Mouse (Mus musculus) forebrain, embryonic 16.5 days (tissue): ENCODE results near the gene Masp2. TPM values are rescaled to one million over a fixed set of nuclear protein-coding genes. Genes with fewer than 3 reads are reported as not detected.

ENCODE experiments used
- ATAC-seq: fragments of 200-750 bp; cut with Nextera tagmentation; 2 replicates; pipeline ENCODE4 v1.8.0; 2017; ENCODE audit warnings: mild to moderate bottlenecking, moderate library complexity
- H3K27ac ChIP-seq: fragments of 300-500 bp; sonication (generic); 2 replicates; pipeline ENCODE4 v1.5.1; 2014; ENCODE audit warnings: low read length, control low read depth
- H3K27me3 ChIP-seq: fragments of 300-500 bp; sonication (generic); replicated peaks from 2 replicates; pipeline ENCODE4 v1.6.1; 2014; ENCODE audit warnings: low read length; ENCODE audit not compliant: control insufficient read depth, insufficient read depth
- H3K36me3 ChIP-seq: fragments of 300-500 bp; sonication (generic); 2 replicates; pipeline ENCODE4 v1.6.1; 2014; ENCODE audit not compliant: control insufficient read depth, insufficient read depth
- H3K4me1 ChIP-seq: fragments of 300-500 bp; sonication (generic); replicated peaks from 2 replicates; pipeline ENCODE4 v1.6.1; 2014; ENCODE audit warnings: low read length; ENCODE audit not compliant: control insufficient read depth, insufficient read depth
- H3K4me2 ChIP-seq: fragments of 300-500 bp; sonication (generic); 2 replicates; pipeline ENCODE4 v1.6.1; 2014; ENCODE audit warnings: mild to moderate bottlenecking, low read length, control low read depth
- H3K4me3 ChIP-seq: fragments of 300-500 bp; sonication (generic); replicated peaks from 2 replicates; pipeline ENCODE4 v1.5.1; 2014; ENCODE audit warnings: mild to moderate bottlenecking, low read length, control low read depth
- H3K9ac ChIP-seq: fragments of 300-500 bp; sonication (generic); replicated peaks from 2 replicates; pipeline ENCODE4 v1.6.1; 2014; ENCODE audit warnings: low read depth, low read length, control low read depth
- H3K9me3 ChIP-seq: fragments of 300-500 bp; sonication (generic); 2 replicates; pipeline ENCODE4 v1.6.1; 2016; ENCODE audit warnings: low read length; ENCODE audit not compliant: control insufficient read depth
- WGBS: fragments of 180-500 bp; shearing (Covaris S2); extraction: QIAGEN DNeasy Blood & Tissue Kit; methylation state at CpG from one replicate; pipeline ENCODE4 v1.1.7; 2014; 5-methylcytosine and 5-hydroxymethylcytosine counted together
- polyA plus RNA-seq: library from polyadenylated mRNA; unstranded; fragments of >200 nt; fragmentation: Nextera tagmentation; extraction: Ambion mirVana; gene quantifications from 2 replicates; pipeline ENCODE4 v1.2.1, GENCODE M21; 2015

Masp2 gene
- polyA plus RNA-seq, 1 experiment from 2014 or later = 1.0 TPM

- H3K27me3 ChIP-seq = no peaks in the 10 kb centered on the region
- no peak overlapping the region for H3K27ac ChIP-seq
- H3K4me3 ChIP-seq = no peak overlapping the region
- 86% methylated on average over 5 of the region's 5 CpGs for WGBS
- H3K9me3 ChIP-seq = no peaks in the 10 kb centered on the region
- no peak overlapping the region for H3K4me2 ChIP-seq
- peaks cover 7% of the 10 kb centered on the region for H3K36me3 ChIP-seq
- H3K4me1 ChIP-seq = 0 out of 2 replicates have a peak, but pooled peaks cover 2% of the 10 kb centered on the region
- ATAC-seq = no peak
- H3K9ac ChIP-seq = no peak overlapping the region
Observed at GRCm38 (mm10) chr4:148609805-148610204, 7.5 kb downstream of the Masp2 start.

GRCm38 (mm10) chr4:148610631-148611364 lies 8.4 kb downstream of the Masp2 start:
- 0 out of 2 replicates have a peak, but pooled peaks cover 2% of the 10 kb centered on the region for H3K4me1 ChIP-seq
- no peak for ATAC-seq
- H3K4me2 ChIP-seq = no peak overlapping the region
- no peak overlapping the region for H3K27ac ChIP-seq
- H3K9me3 ChIP-seq = no peaks in the 10 kb centered on the region
- WGBS = 67% methylated on average over 5 of the region's 5 CpGs
- no peak overlapping the region for H3K4me3 ChIP-seq
- no peaks in the 10 kb centered on the region for H3K27me3 ChIP-seq
- H3K36me3 ChIP-seq = peaks cover 16% of the 10 kb centered on the region
- no peak overlapping the region for H3K9ac ChIP-seq

GRCm38 (mm10) chr4:148612557-148612956 lies 10.2 kb downstream of the Masp2 start:
- H3K9ac ChIP-seq = no peak overlapping the region
- 26% methylated on average over 4 of the region's 4 CpGs for WGBS
- peaks cover 22% of the 10 kb centered on the region for H3K36me3 ChIP-seq
- H3K4me3 ChIP-seq = no peak overlapping the region
- 0 out of 2 replicates have a peak, but pooled peaks cover 2% of the 10 kb centered on the region for H3K4me1 ChIP-seq
- H3K27ac ChIP-seq = peak overlapping the region; percentile 6; the same call in 1 of the 2 replicates
- no peaks in the 10 kb centered on the region for H3K9me3 ChIP-seq
- no peak overlapping the region for H3K4me2 ChIP-seq
- ATAC-seq = no peak
- no peaks in the 10 kb centered on the region for H3K27me3 ChIP-seq

GRCm38 (mm10) chr4:148613738-148614137 lies 11.4 kb downstream of the Masp2 start:
- Histone ChIP-seq H3K27ac (no peak overlapping the region), H3K36me3 (peaks cover 28% of the 10 kb centered on the region), H3K4me3 (no peak overlapping the region), H3K27me3 (no peaks in the 10 kb centered on the region), H3K9me3 (no peaks in the 10 kb centered on the region), H3K4me1 (0 out of 2 replicates have a peak, but pooled peaks cover 2% of the 10 kb centered on the region), H3K4me2 (no peak overlapping the region), H3K9ac (no peak overlapping the region)
- 44% methylated on average over 9 of the region's 9 CpGs for WGBS
- ATAC-seq = no peak

- Histone ChIP-seq H3K27me3 (no peaks in the 10 kb centered on the region), H3K27ac (no peak overlapping the region), H3K9me3 (no peaks in the 10 kb centered on the region), H3K4me2 (no peak overlapping the region), H3K36me3 (peaks cover 64% of the 10 kb centered on the region), H3K4me1 (peaks cover 11% of the 10 kb centered on the region), H3K9ac (no peak overlapping the region), H3K4me3 (no peak overlapping the region)
- ATAC-seq = no peak
- 88% methylated on average over 1 of the region's 1 CpGs for WGBS
Observed at GRCm38 (mm10) chr4:148619805-148620204, 17.5 kb downstream of the Masp2 start.

- peaks cover 15% of the 10 kb centered on the region for H3K4me1 ChIP-seq
- H3K9ac ChIP-seq = no peak overlapping the region
- no peak for ATAC-seq
- no peaks in the 10 kb centered on the region for H3K27me3 ChIP-seq
- no peak overlapping the region for H3K4me2 ChIP-seq
- 97% methylated on average over 1 of the region's 1 CpGs for WGBS
- peaks cover 58% of the 10 kb centered on the region for H3K36me3 ChIP-seq
- no peak overlapping the region for H3K27ac ChIP-seq
- no peak overlapping the region for H3K4me3 ChIP-seq
- H3K9me3 ChIP-seq = no peaks in the 10 kb centered on the region
Observed at GRCm38 (mm10) chr4:148620718-148621117, 18.4 kb downstream of the Masp2 start.

GRCm38 (mm10) chr4:148622485-148622884 lies 20.1 kb downstream of the Masp2 start:
- 93% methylated on average over 4 of the region's 4 CpGs for WGBS

GRCm38 (mm10) chr4:148623609-148624008 lies 21.3 kb downstream of the Masp2 start:
- Histone ChIP-seq H3K9ac (no peak overlapping the region), H3K9me3 (no peaks in the 10 kb centered on the region), H3K27me3 (no peaks in the 10 kb centered on the region), H3K4me2 (no peak overlapping the region), H3K4me3 (no peak overlapping the region), H3K36me3 (peaks cover 47% of the 10 kb centered on the region), H3K4me1 (peaks cover 18% of the 10 kb centered on the region), H3K27ac (no peak overlapping the region)
- WGBS = 92% methylated on average over 4 of the region's 4 CpGs
- ATAC-seq = no peak

More at GRCm38 (mm10) chr4:148622485-148622884, 20.1 kb downstream of the Masp2 start:
- H3K27me3 ChIP-seq = no peaks in the 10 kb centered on the region
- H3K4me2 ChIP-seq = no peak overlapping the region
- H3K4me1 ChIP-seq = peaks cover 18% of the 10 kb centered on the region
- H3K4me3 ChIP-seq = no peak overlapping the region
- H3K9ac ChIP-seq = no peak overlapping the region
- H3K36me3 ChIP-seq = peaks cover 52% of the 10 kb centered on the region
- H3K27ac ChIP-seq = no peak overlapping the region
- no peaks in the 10 kb centered on the region for H3K9me3 ChIP-seq
- no peak for ATAC-seq

- H3K4me1 ChIP-seq = peaks cover 18% of the 10 kb centered on the region
- no peaks in the 10 kb centered on the region for H3K9me3 ChIP-seq
- H3K4me3 ChIP-seq = no peak overlapping the region; the same call in 1 of the 2 replicates
- peak overlapping the region; percentile 73 for H3K4me2 ChIP-seq
- no peak overlapping the region for H3K9ac ChIP-seq
- H3K36me3 ChIP-seq = peaks cover 33% of the 10 kb centered on the region
- WGBS = 83% methylated on average over 10 of the region's 10 CpGs
- no peak overlapping the region for H3K27ac ChIP-seq
- H3K27me3 ChIP-seq = no peaks in the 10 kb centered on the region
- no peak for ATAC-seq
Observed at GRCm38 (mm10) chr4:148625010-148625409, 22.7 kb downstream of the Masp2 start.
